Mouse (Mus musculus): ENCODE measurements around the gene Spata45. TPM values are rescaled to one million over a fixed set of nuclear protein-coding genes. Genes with fewer than 3 reads are reported as not detected.

Spata45 gene
- total RNA-seq (2023; ENCODE audit: inconsistent age): not detected in 4 replicates

GRCm38 (mm10) chr1:191036554-191037334, at the start of gene Spata45:
TSS of gene Spata45 (plus strand) at chr1:191036639.

DNA sequence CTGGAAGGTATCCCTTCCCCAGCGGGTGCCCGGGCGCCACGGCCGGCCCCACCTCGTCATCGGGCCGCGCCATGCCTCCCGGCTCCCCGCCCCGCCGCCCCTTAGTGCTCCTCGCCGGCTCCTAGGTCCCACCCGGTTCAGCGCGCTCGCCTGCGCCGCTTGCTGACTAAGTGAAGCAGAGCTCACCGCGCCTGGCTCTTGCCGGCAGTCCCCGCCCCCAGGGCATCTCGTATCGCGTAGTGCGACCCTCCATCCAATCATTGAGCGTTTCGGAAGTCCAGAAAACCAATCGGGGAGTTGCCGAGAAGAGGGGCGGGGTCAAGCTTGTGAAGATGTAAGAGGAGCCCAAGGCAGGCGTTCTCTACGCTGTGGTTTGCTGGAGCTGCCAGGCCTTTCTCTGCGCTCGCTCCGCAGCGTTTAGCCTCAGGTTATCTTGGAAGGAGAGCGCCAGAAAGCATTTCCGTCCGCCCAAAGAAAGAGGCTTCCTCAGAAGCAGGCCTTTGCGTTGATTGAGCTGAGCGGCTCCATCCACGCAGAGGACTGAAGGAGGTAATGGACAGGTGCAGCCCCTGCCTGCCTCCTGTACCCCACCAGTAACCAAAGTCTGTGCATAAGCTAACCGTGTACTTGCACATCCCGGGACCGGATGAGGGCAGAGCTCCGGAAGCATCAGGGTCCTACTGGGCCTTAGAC, 10.3 kb upstream of the Spata45 start, which contains the start of gene Flvcr1:
Gene Flvcr1 (minus strand): TSS at position 138 of the 693 bp plus-strand sequence.

GRCm38 (mm10) chr1:191062781-191063485, 26.5 kb downstream of the Spata45 start, which contains the start of the genes Tatdn3 and Nsl1:
TSS of gene Tatdn3 (minus strand) at chr1:191062932.
TSS of gene Nsl1 (plus strand) at chr1:191063012.

Other genes with a start within 250 kb of the Spata45 start
- gene Rps6kc1, start 124.9 kb upstream of the Spata45 start, total RNA-seq (2023; ENCODE audit: inconsistent age): 7.4 to 13.8 TPM (median 10.4 TPM) in 4 replicates
- 74.2 to 87.3 TPM (median 81.3 TPM) in 4 replicates for gene Angel2, start 111.5 kb upstream of the Spata45 start, total RNA-seq (2023; ENCODE audit: inconsistent age)
- gene Vash2, start 57.3 kb upstream of the Spata45 start, total RNA-seq (2023; ENCODE audit: inconsistent age): 0.54 to 0.96 TPM (median 0.77 TPM) in 4 replicates
- 14.5 to 19.1 TPM (median 17.3 TPM) in 4 replicates for gene Flvcr1, start 10.5 kb upstream of the Spata45 start, total RNA-seq (2023; ENCODE audit: inconsistent age)
- gene Tatdn3, start 26.3 kb downstream of the Spata45 start, total RNA-seq (2023; ENCODE audit: inconsistent age): 8.4 to 12.4 TPM (median 11.0 TPM) in 4 replicates
- gene Nsl1, start 26.4 kb downstream of the Spata45 start, total RNA-seq (2023; ENCODE audit: inconsistent age): 0.97 to 3.9 TPM (median 1.8 TPM) in 4 replicates
- gene Batf3, start 61.2 kb downstream of the Spata45 start, total RNA-seq (2023; ENCODE audit: inconsistent age): 0.90 to 1.2 TPM in 2 of 4 replicates, not detected in the others
- 0.36 to 0.74 TPM (median 0.52 TPM) in 4 replicates for gene Fam71a, start 128.2 kb downstream of the Spata45 start, total RNA-seq (2023; ENCODE audit: inconsistent age)
- gene Atf3, start 181.4 kb downstream of the Spata45 start, total RNA-seq (2023; ENCODE audit: inconsistent age): 106 to 123 TPM (median 119 TPM) in 4 replicates